Mouse (Mus musculus): ENCODE data around the gene Trim31.
A peak's percentile ranks its signal among the peaks of the same experiment; 100 is the strongest.

Trim31 gene

DNA sequence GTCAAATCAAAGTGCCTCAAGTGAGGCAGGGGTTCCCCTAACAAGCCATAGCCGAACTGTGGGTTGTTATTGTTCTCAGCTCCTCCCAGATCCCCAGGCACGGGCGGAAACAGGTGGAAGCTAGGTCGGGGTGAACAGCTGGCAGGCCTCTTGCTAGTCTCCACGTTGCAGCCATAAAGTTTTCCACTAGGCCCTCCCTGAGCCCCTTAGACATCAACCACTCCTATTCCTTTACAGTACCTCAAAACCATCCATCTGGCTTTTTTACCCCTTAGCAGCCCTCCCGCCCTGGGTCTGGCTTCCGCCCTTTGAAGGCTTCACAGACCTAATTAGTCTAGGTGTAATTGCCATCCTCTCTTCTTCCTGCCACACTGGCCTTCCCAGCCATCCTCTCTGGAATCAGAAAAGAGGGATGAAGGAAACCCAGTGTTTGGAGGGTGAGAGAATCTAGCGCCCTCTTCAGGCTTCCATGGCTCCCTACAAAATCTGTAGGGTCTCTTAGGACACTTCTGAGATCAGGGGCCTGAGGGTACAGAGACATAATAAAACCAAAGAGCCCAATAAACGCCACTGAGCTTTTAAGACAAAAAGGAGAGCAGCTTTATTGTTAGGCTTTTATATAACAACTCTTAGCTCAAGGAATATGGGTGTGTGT, 46.3 kb downstream of the Trim31 start:
- DNase-seq (ENCODE audit: low read depth): peak; percentile 69

DNA sequence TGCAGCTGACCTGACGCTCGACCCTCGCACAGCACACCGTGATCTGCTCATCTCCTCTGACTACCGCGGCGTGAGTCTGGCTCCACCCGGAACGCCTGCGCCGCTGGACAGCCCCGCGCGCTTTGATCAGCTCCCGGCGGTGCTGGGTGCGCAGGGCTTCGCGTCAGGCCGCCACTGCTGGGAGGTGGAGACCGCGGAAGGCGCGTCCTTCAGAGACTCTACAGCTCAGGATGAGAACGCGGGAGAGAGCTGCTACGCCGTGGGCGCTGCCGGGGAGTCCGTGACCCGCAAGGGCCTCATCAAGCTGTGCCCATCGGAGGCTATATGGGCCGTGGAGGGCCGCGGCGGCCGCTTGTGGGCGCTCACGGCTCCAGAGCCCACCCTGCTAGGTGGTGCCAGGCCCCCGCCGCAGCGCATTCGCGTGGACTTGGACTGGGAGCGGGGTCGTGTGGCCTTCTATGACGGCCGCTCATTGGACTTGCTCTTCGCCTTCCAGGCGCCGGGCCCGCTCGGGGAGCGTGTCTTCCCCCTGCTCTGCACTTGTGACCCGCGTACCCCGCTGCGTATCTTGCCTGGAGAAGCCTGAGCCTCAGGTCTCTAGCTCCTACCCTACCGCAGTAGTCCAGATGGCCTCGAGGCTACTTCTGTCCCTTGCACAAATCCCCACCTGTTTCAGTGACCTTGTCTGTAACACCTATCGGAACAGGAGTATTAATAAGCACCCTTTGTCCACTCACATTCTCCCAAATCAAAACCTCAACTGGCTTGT, 49.3 kb downstream of the Trim31 start:
- DNase-seq (ENCODE audit: low read depth): peak; percentile 57

DNA sequence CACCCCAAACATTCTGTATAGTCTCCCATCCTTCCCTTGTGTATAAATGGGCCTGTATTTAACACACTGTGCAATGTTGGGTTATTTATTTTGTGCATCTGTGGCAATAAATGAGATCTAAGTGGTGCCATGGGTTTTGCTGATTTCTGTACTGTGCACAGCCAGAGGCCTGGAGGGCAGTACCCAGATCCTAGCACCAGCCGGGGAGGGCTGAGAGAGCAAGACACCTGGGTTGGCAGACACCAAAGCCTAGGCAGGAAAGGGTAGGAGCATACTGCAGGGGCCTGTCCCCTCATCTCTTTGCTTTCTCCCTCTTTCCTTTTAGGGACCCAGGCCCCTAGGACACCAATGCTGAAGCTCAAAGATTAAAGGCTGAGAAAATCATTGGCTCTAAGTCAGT, 50.4 kb downstream of the Trim31 start:
- no peak for DNase-seq (ENCODE audit: low read depth)

DNA sequence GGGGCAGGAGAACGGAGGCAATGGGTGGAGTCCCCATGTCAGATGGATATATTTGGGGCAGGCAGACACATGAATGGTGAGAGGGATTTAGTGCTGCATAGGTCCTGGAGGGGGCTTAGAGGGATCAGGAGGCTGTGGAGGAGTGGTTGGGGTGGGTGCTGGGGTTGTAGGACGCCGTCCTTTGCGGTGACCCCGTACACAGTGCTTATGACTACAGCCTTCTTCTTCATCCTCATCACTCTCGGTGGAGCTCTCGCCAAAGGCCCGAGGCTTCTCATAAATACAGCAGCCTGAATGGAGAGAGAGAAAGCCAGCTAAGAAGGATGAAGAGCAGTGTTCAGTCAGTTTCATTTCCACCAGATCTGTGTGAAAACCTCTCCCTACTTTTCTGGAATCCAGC, 51.3 kb downstream of the Trim31 start:
- no peak for DNase-seq (ENCODE audit: low read depth)

DNA sequence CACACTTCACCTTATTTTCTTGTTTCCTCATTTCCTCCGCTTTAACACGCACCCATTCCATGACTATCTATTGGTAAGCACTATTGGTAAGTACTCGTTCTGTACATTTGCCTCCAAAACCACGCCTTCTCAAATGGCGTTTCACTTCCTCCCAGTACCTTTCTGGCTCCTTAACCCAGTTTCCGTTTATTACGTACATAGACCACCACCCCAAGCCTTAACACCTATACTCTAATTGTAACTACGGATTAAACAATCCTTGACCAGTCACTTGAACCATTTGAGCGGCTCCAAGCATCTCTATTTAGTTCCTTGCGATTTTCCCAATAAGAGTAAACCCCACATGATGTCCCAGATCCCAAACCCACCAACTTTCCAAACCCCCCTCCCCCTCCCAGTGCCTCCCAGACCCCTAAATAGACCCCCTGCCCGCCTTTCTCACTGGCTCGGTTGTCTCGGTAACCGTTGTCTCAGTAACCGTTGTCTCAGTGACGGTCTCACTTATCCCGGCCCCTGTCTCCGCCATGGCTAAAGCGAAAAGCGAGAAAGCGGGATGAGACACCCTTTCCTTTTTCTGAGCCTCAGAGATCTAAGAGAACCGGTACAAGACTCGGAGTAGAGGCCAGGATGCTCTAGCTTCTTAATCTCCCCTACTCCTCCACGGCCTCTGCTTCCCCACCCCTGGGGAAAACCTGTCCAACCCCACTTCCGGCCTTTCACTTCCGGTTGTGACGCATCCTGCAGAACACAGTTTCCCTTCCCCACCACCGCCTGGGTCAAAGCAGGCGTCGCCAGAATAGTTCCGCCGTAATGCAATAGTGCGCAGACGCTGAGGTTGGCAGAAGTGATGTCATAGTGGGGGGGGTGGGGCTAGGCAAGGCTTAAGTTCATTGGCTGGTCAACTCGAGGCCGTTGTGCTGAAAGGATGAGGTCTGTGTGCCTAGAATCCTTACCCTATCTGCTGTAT, 53.3 kb downstream of the Trim31 start, which contains the start of gene Ppp1r11:
TSS of gene Ppp1r11 (minus strand) at position 761 of the 967 bp plus-strand sequence.
- DNase-seq (ENCODE audit: low read depth): peak; percentile 97

DNA sequence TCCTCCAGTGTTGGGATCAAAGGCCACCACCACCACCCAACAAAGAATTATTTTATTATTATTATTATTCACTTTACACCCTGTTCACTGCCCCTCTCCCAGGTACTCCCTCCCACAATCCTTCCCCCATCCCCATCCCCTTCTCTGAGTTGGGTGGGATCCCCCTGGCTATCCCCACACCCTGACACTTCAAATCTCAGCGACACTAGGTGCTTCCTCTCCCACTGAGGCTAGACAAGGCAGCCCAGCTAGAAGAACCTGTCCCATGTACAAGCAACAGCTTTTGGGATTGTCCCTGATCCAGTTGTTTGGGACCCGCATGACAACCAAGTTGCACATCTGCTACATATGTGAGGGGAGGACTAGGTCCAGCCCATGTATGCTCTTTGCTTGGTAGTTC, 54.7 kb downstream of the Trim31 start:
- no peak for DNase-seq (ENCODE audit: low read depth)

DNA sequence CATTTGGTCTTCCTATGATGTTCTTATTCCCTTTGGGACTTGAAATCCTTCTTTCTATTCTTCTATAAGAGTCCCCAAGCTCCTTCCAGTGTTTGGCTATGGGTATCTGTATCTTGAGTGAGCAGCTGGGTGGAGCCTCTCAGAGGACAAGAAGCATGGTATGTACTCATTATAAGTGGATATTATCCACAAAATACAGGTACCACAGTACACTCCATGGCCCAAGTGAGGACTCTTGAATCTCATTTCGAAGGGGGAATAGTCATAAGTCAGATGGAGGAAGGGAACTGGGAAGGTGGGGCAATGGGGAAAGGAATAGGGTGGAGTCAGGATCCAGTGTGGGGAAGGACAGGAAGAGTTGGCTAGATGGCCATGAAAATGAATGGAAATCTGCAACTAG, 55.1 kb downstream of the Trim31 start:
- DNase-seq (ENCODE audit: low read depth): no peak

DNA sequence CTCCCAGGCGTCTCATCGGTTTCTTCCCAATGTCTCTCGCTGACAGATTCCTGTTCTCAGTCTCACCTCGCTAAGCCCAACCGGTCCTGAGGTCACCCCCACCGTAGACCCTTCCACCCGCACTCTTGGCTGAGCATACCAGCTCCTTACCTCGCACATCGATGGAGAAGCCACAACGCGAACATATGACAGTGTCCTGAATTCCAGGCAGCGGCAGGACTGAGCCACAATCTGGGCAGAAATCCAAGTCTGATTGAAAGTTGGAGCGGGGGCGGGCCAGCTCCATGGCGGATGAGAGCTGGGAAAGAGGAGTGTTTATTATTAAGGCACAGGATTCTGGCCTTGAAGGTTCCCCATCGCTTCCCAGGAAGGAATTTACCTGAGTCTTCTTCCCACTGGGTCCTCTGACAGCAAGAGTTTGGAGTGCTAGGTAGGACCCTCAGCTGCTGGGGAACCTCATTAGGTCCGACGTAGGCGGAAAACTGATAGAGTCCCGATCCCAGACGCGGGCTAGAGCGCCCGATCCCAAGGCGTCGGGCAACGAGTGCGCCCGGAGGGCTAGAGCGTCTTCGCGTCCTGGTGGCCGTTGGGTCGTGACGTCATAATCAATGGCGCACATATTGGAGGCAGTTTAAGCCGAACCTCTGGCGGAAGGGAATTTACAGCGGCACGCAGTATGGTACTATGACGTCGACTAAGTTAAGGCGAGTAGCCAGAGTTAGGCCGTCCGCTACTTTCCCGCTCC, 60.3 kb downstream of the Trim31 start, which contains the start of the genes Znrd1 and Znrd1as:
TSS of gene Znrd1 (minus strand) at position 561 of the 745 bp plus-strand sequence.
TSS of gene Znrd1as (plus strand) at position 594 of the 745 bp plus-strand sequence.
- peak; percentile 92 for DNase-seq (ENCODE audit: low read depth)

DNA sequence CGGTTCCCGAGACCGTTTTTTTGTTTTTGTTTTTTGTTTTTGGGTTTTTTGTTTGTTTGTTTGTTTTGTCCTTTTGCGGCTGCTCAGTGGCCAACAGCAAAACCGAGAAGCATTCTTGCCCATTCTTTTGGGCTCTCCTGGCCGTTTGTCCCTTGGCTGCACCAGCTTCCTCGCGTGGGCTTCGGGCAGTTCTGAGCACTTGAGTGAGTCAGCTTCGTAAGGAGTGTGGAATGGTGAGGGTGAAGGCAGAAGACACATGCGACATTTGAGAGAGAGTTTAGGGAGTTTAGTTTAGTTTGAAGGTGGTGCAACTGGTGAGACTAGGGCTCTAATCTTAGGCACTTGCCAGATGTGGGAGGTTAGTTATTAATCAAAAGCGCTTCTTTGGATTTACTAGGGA, 61.0 kb downstream of the Trim31 start:
- no peak for DNase-seq (ENCODE audit: low read depth)

All from naive thymus-derived CD4-positive, alpha-beta T cell, adult 2 months (primary cell).